Mouse (Mus musculus) limb, embryonic 14.5 days (tissue): Measurements from ENCODE around the gene Gm5724. TPM values are rescaled to one million over a fixed set of nuclear protein-coding genes. Genes with fewer than 3 reads are reported as not detected.

ENCODE experiments used
- ATAC-seq: fragments of 200-750 bp; cut with Nextera tagmentation; 2 replicates; pipeline ENCODE4 v1.8.0; 2017; ENCODE audit warnings: low read depth, moderate number of reproducible peaks, moderate TSS enrichment; ENCODE audit not compliant: low FRiP score
- DNase-seq: peaks from one replicate; pipeline ENCODE4 v3.0.0-alpha.2; 2015; ENCODE audit warnings: low spot score
- H3K27ac ChIP-seq: fragments of 300-500 bp; sonication (generic); replicated peaks from 2 replicates; pipeline ENCODE4 v1.5.1; 2014; ENCODE audit warnings: low read depth, mild to moderate bottlenecking, low read length, moderate library complexity, mixed read lengths
- H3K27me3 ChIP-seq: fragments of 300-500 bp; sonication (generic); 2 replicates; pipeline ENCODE4 v1.6.1; 2014; ENCODE audit warnings: low read length, mixed read lengths; ENCODE audit not compliant: control insufficient read depth, insufficient read depth
- H3K36me3 ChIP-seq: fragments of 300-500 bp; sonication (generic); 2 replicates; pipeline ENCODE4 v1.6.1; 2014; ENCODE audit warnings: mild to moderate bottlenecking, low read length, moderate library complexity, mixed read lengths; ENCODE audit not compliant: control insufficient read depth, insufficient read depth
- H3K4me1 ChIP-seq: fragments of 300-500 bp; sonication (generic); 2 replicates; pipeline ENCODE4 v1.6.1; 2014; ENCODE audit warnings: antibody characterized with exemption, low read length, mixed read lengths; ENCODE audit not compliant: control insufficient read depth, insufficient read depth
- H3K4me2 ChIP-seq: fragments of 300-500 bp; sonication (generic); replicated peaks from 2 replicates; pipeline ENCODE4 v1.6.1; 2014; ENCODE audit warnings: low read depth, mild to moderate bottlenecking, low read length, moderate library complexity; ENCODE audit not compliant: severe bottlenecking
- H3K4me3 ChIP-seq: fragments of 300-500 bp; sonication (generic); replicated peaks from 2 replicates; pipeline ENCODE4 v1.5.1; 2014; ENCODE audit warnings: low read length
- H3K9ac ChIP-seq: fragments of 300-500 bp; sonication (generic); 2 replicates; pipeline ENCODE4 v1.6.1; 2014; ENCODE audit warnings: mild to moderate bottlenecking, low read depth, low read length, moderate library complexity; ENCODE audit not compliant: severe bottlenecking
- H3K9me3 ChIP-seq: fragments of 300-500 bp; sonication (generic); 2 replicates; pipeline ENCODE4 v1.6.1; 2016; ENCODE audit warnings: low read length; ENCODE audit not compliant: control insufficient read depth
- POLR2A ChIP-seq: fragments of 200-500 bp; IDR thresholded peaks from 2 replicates; pipeline ENCODE4 v1.8.0; 2012; ENCODE audit warnings: inconsistent platforms, mild to moderate bottlenecking, moderate library complexity, borderline replicate concordance; ENCODE audit not compliant: insufficient read depth, insufficient read length; ENCODE audit errors: extremely low read depth
- WGBS: fragments of 180-500 bp; shearing (Covaris S2); extraction: QIAGEN DNeasy Blood & Tissue Kit; methylation state at CpG from one replicate; pipeline ENCODE4 v1.1.7; 2014; 5-methylcytosine and 5-hydroxymethylcytosine counted together
- polyA plus RNA-seq, 2 experiments: library from polyadenylated mRNA; depleted of rRNA in 1 of 2; stranded (reverse) in 1 of 2; unstranded in 1 of 2; fragments of >200 nt; fragmentation: Nextera tagmentation in 1 of 2; extraction: Ambion mirVana in 1 of 2; gene quantifications; 2 replicates each; pipeline versions ENCODE4 v1.2.1 to v1.2.3; 2012 to 2014

Gm5724 gene
- polyA plus RNA-seq (2012; rRNA removed) (0.19 and 0.22 TPM in 2 replicates), polyA plus RNA-seq (2014; fragmentation: Nextera tagmentation; extraction: Ambion mirVana) (0.12 and 0.51 TPM in 2 replicates)

DNA sequence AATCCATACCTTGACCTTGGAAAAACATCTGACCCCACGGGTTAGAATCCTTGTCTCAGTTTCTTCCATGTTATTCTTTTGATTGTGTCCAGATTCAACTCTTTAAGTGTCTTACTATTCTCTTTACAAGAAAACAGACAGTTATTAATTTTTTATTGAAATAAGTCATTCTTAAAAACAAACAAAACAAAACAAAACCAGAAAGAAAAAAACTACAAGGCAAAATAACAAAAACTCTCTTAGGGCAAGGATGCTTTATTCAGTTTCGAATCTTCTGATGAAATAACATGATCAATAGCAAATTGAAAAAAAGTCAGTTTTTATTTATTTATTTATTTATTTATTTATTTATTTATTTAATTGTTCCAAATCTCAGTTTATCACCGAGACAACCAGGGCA is at the start of gene Gm5724:
Gm5724 (minus strand) TSS at position 101 of the 400 bp plus-strand sequence.
- 80% methylated on average over 3 of the region's 3 CpGs for WGBS
- Histone ChIP-seq H3K36me3 (no peaks in the 10 kb centered on the region), H3K27me3 (no peaks in the 10 kb centered on the region), H3K4me1 (no peaks in the 10 kb centered on the region), H3K9me3 (no peaks in the 10 kb centered on the region), H3K9ac (no peak within 1 kb of the TSS), H3K27ac (no peak within 1 kb of the TSS), H3K4me2 (no peak within 1 kb of the TSS), H3K4me3 (no peak within 1 kb of the TSS)
- no peak for TF ChIP-seq POLR2A
- no peak for DNase-seq
- no peak for ATAC-seq

DNA sequence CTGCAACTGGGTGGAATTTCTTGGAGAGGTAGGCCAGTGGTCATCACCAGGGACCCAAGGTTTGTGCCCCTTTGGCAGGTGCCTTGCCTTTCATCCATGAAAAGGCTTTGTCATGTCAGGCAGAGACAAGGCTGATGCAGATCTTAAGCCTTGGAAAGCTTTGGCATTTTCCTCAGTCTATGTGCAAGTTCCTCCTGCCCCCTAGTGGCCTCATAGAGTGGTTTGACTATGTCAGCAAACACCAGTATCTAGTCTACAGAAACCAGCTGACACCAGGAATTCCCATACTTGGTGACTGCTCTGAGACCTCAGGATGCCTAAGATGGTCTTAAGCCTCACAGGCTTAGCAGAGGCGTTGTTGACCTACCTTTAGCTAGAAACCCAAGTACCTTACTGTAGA is 24.2 kb upstream of the Gm5724 start:
- Histone ChIP-seq H3K4me1 (no peaks in the 10 kb centered on the region), H3K9ac (no peak overlapping the region), H3K4me2 (no peak overlapping the region), H3K9me3 (no peaks in the 10 kb centered on the region), H3K4me3 (no peak overlapping the region), H3K27ac (no peak overlapping the region), H3K36me3 (no peaks in the 10 kb centered on the region), H3K27me3 (no peaks in the 10 kb centered on the region)
- DNase-seq = peak; percentile 71
- 30% methylated on average over 1 of the region's 1 CpGs for whole genome bisulfite sequencing
- TF ChIP-seq POLR2A = no peak
- no peak; the same call in 1 of the 2 replicates for ATAC-seq

DNA sequence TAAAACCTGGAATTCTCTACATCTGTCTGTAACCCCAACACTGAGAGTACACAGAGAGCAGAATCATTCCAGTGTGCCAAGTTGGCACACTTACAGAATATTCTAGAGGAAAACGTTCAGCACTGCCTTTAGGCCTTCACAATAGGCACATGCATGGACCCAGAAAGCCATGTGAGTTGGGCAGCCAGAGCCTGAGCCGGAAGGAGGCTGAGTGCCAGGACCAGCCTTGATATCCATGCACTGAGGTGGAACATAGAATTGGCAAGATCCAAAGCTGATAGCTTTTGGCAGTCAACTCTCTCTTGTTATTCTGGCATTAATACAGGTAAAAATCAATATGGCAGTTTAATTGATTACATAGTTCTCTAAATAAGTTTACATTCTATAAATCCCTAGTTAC is 866 bp upstream of the Gm5724 start:
- no peak overlapping the region for H3K4me2 ChIP-seq
- ATAC-seq = no peak
- H3K9me3 ChIP-seq = no peaks in the 10 kb centered on the region
- H3K27me3 ChIP-seq = no peaks in the 10 kb centered on the region
- no peaks in the 10 kb centered on the region for H3K4me1 ChIP-seq
- no peak for TF ChIP-seq POLR2A
- 82% methylated on average over 2 of the region's 2 CpGs for WGBS
- H3K4me3 ChIP-seq = no peak overlapping the region
- no peaks in the 10 kb centered on the region for H3K36me3 ChIP-seq
- H3K9ac ChIP-seq = no peak overlapping the region
- DNase-seq = no peak
- no peak overlapping the region for H3K27ac ChIP-seq

DNA sequence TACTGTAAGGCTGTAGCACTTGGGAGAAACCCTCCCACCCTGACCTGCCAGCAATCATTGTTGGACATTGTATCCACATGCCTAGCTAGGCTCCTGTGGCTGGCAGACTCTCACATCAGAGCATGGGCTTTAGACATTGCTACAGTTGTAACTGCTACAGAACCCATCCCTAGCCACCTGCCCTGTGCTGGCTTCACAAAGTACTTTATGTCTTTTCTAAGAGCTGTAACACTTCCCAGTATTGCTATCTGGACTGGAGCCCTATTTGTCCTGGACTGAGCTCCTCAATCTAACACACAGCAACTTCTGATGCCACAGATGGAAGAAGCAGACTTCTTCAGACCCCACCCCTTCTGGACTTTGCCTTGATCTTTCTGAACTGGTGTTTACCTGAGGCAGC is 82.4 kb downstream of the Gm5724 start:
- Histone ChIP-seq H3K9ac (no peak overlapping the region), H3K36me3 (no peaks in the 10 kb centered on the region), H3K4me3 (no peak overlapping the region), H3K9me3 (no peaks in the 10 kb centered on the region), H3K27ac (no peak overlapping the region), H3K4me2 (no peak overlapping the region), H3K4me1 (no peaks in the 10 kb centered on the region), H3K27me3 (no peaks in the 10 kb centered on the region)
- TF ChIP-seq POLR2A = no peak
- no peak for ATAC-seq
- DNase-seq = no peak

DNA sequence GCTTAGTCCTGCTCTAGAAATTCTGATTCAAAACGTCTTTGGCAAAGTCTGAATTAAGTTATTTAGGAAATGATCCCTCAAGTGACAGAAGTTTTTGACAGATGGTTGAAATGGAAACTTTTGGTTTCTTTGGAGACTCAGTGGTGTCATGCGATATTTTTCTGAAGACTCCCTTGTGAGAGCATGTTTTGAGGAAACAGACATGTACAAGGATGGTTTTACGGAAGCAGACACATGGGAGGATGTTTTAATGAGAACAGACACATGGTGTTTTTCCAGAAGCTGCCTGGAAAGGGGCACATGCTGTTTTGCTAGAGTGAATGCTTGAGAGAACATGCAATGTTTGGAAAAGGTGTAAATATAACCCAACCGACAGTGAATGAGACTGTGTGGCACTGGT is 86.6 kb downstream of the Gm5724 start:
- TF ChIP-seq POLR2A = no peak
- Histone ChIP-seq H3K4me2 (no peak overlapping the region), H3K4me3 (no peak overlapping the region), H3K4me1 (no peaks in the 10 kb centered on the region), H3K27ac (no peak overlapping the region), H3K9me3 (no peaks in the 10 kb centered on the region), H3K9ac (no peak overlapping the region), H3K36me3 (no peaks in the 10 kb centered on the region), H3K27me3 (no peaks in the 10 kb centered on the region)
- DNase-seq (no peak), ATAC-seq (no peak)
- 64% methylated on average over 4 of the region's 4 CpGs for WGBS

Other genes with a start within 250 kb of the Gm5724 start
- gene Slco1c1, start 249.4 kb downstream of the Gm5724 start, polyA plus RNA-seq (2012; rRNA removed) = 0.26 and 0.29 TPM in 2 replicates
- 0.33 and 0.43 TPM in 2 replicates for gene Slco1c1, start 249.4 kb downstream of the Gm5724 start, polyA plus RNA-seq (2014; fragmentation: Nextera tagmentation; extraction: Ambion mirVana)
- gene Slco1b2, start 144.3 kb downstream of the Gm5724 start, polyA plus RNA-seq (2012; rRNA removed) = 0.05 and 0.06 TPM in 2 replicates
- 0.12 and 0.17 TPM in 2 replicates for gene Slco1b2, start 144.3 kb downstream of the Gm5724 start, polyA plus RNA-seq (2014; fragmentation: Nextera tagmentation; extraction: Ambion mirVana)
- 0.04 and 0.08 TPM in 2 replicates for gene Slco1a4, start 82.4 kb upstream of the Gm5724 start, polyA plus RNA-seq (2012; rRNA removed)
- gene Slco1a4, start 82.4 kb upstream of the Gm5724 start, polyA plus RNA-seq (2014; fragmentation: Nextera tagmentation; extraction: Ambion mirVana) = 0.11 and 0.23 TPM in 2 replicates
- gene Slco1a1, start 173.2 kb upstream of the Gm5724 start, polyA plus RNA-seq (2012; rRNA removed) = not detected in 2 replicates
- gene Slco1a1, start 173.2 kb upstream of the Gm5724 start, polyA plus RNA-seq (2014; fragmentation: Nextera tagmentation; extraction: Ambion mirVana) = not detected in 2 replicates
- gene Gm6614, start 237.6 kb upstream of the Gm5724 start, polyA plus RNA-seq (2012; rRNA removed) = 0.04 and 0.09 TPM in 2 replicates
- not detected in 2 replicates for gene Gm6614, start 237.6 kb upstream of the Gm5724 start, polyA plus RNA-seq (2014; fragmentation: Nextera tagmentation; extraction: Ambion mirVana)